Comparison of ENCODE assay signal across 13 mouse cellular contexts in genomic region chr17:87063969-87064368, GRCm38 (mm10). TPM values are rescaled to one million over a fixed set of nuclear protein-coding genes. Genes with fewer than 3 reads are reported as not detected.
DNase-seq lines count a peak whose midpoint lies in the region; ATAC-seq lines count a peak whose summit lies in the region.
"Had no signal": no experiment of that assay in that cellular context is flagged by ENCODE, and none has a peak within 500 bp of the region (broad histone marks: within the 10 kb centered on the region; RNA-seq: fewer than 3 reads in every experiment).

No protein-coding gene starts in this region.

- no peak overlapping the region for H3K27ac ChIP-seq in lung, embryonic 15.5 days
- H3K27ac ChIP-seq: macrophage had no signal

- no peak for DNase-seq in lung, postnatal 10 days
- peak; percentile 74 for DNase-seq in MEL-GATA-1-ER (ENCODE audit: extremely low read depth, low read depth)
- DNase-seq in lung, postnatal 36 days = peak; percentile 42
- peak; percentile 16 to 36 for DNase-seq in thymus, postnatal 36 days
- DNase-seq in cerebellum, postnatal 25 days = no peak
- DNase-seq in cerebellum, postnatal 14 days = no peak
- DNase-seq: cerebellum, postnatal 36 days; forebrain, postnatal 0 days; heart, postnatal 10 days had no signal

- no peak for ATAC-seq in lung, embryonic 15.5 days (ENCODE audit: borderline replicate concordance, extremely low read depth, low FRiP score, low TSS enrichment)
- ATAC-seq: forebrain, postnatal 0 days; intestine, postnatal 0 days had no signal

- H3K27me3 ChIP-seq in lung, embryonic 15.5 days = no peaks in the 10 kb centered on the region

- 63% methylated on average over 6 of the region's 6 CpGs for WGBS in lung, embryonic 15.5 days

- no peaks in the 10 kb centered on the region for H3K9me3 ChIP-seq in lung, embryonic 15.5 days
- H3K9me3 ChIP-seq: G1E had no signal

- H3K9ac ChIP-seq in lung, embryonic 15.5 days = no peak overlapping the region
- H3K9ac ChIP-seq: forebrain, postnatal 0 days had no signal

- no peak overlapping the region for H3K4me3 ChIP-seq in lung, embryonic 15.5 days

- peak overlapping the region; percentile 11; the same call in 1 of the 2 replicates for H3K4me2 ChIP-seq in lung, embryonic 15.5 days

- no peaks in the 10 kb centered on the region for H3K36me3 ChIP-seq in lung, embryonic 15.5 days
- H3K36me3 ChIP-seq: G1E had no signal

- no peaks in the 10 kb centered on the region for H3K4me1 ChIP-seq in lung, embryonic 15.5 days

RNA-seq across cellular contexts. Expression of gene Cript, which starts 38.6 kb away (rescaled TPM):
- 129 and 145 TPM in 2 replicates for polyA plus RNA-seq in lung, embryonic 15.5 days (2015; fragmentation: Nextera tagmentation; extraction: Ambion mirVana)

RNA-seq across cellular contexts. Expression of gene Pigf, which starts 38.8 kb away (rescaled TPM):
- polyA plus RNA-seq in lung, embryonic 15.5 days (2015; fragmentation: Nextera tagmentation; extraction: Ambion mirVana) = 30.7 and 35.0 TPM in 2 replicates

RNA-seq across cellular contexts. Expression of gene Socs5, which starts 43.5 kb away (rescaled TPM):
- 14.2 and 15.5 TPM in 2 replicates for polyA plus RNA-seq in lung, embryonic 15.5 days (2015; fragmentation: Nextera tagmentation; extraction: Ambion mirVana)

Comparison
In these comparisons a context has a peak if more than half of its experiments do, and no peak if none do; other contexts are left out.
1. DNase-seq: peak in MEL-GATA-1-ER (single experiment), lung, postnatal 36 days (single experiment) and thymus, postnatal 36 days (2 of 2); none in lung, postnatal 10 days (single experiment), cerebellum, postnatal 25 days (0 of 2) and cerebellum, postnatal 14 days (0 of 2).